Mouse (Mus musculus) small intestine, adult 2 months (tissue): ENCODE results near the gene Zmiz2. TPM values are rescaled to one million over a fixed set of nuclear protein-coding genes. Genes with fewer than 3 reads are reported as not detected.

Experiments
- H3K27ac ChIP-seq: fragments of 200-500 bp; 2 replicates; pipeline ENCODE4 v1.5.1; 2012; ENCODE audit warnings: low read depth, low read length, control low read depth, inconsistent platforms; ENCODE audit not compliant: insufficient read depth
- H3K27me3 ChIP-seq: fragments of 200-500 bp; 2 replicates; pipeline ENCODE4 v1.6.1; 2012; ENCODE audit warnings: mild to moderate bottlenecking, moderate library complexity, low read length, inconsistent platforms; ENCODE audit not compliant: control insufficient read depth, insufficient read depth
- H3K36me3 ChIP-seq: fragments of 200-500 bp; 2 replicates; pipeline ENCODE4 v1.6.1; 2012; ENCODE audit warnings: mild to moderate bottlenecking, low read length, control low read depth, inconsistent platforms; ENCODE audit not compliant: control insufficient read depth, insufficient read depth
- H3K4me1 ChIP-seq: fragments of 200-500 bp; 2 replicates; pipeline ENCODE4 v1.6.1; 2012; ENCODE audit warnings: low read length, inconsistent platforms, mixed read lengths; ENCODE audit not compliant: control insufficient read depth, insufficient read depth, insufficient read length
- H3K4me3 ChIP-seq: fragments of 200-500 bp; 2 replicates; pipeline ENCODE4 v1.5.1; 2012; ENCODE audit warnings: low read depth, mild to moderate bottlenecking, control low read depth, inconsistent platforms, low read length, moderate library complexity
- CTCF ChIP-seq: fragments of 200-500 bp; IDR thresholded peaks from 2 replicates; pipeline ENCODE4 v1.5.1; 2012; ENCODE audit warnings: low read depth, mild to moderate bottlenecking, control low read depth, inconsistent platforms, low read length, moderate library complexity, mixed read lengths; ENCODE audit not compliant: insufficient replicate concordance, insufficient read length; ENCODE audit errors: extremely low read depth
- POLR2A ChIP-seq: fragments of 200-500 bp; IDR thresholded peaks from 2 replicates; pipeline ENCODE4 v1.6.1; 2012; ENCODE audit warnings: low read depth, mild to moderate bottlenecking, control low read depth, inconsistent platforms, low read length, moderate library complexity
- WGBS: fragments of 180-500 bp; shearing (Covaris S2); methylation state at CpG from one replicate; pipeline ENCODE4 v1.1.7; 2018; 5-methylcytosine and 5-hydroxymethylcytosine counted together
- polyA plus RNA-seq: library from polyadenylated mRNA; depleted of rRNA; stranded (reverse); fragments of >200 nt; gene quantifications from 2 replicates; pipeline ENCODE4 v1.2.3, GENCODE M21; 2012

Zmiz2 gene
- polyA plus RNA-seq, 1 experiment, result 85.9 TPM

- no peak overlapping the region for H3K27ac ChIP-seq
- H3K4me1 ChIP-seq, result no peaks in the 10 kb centered on the region
- H3K4me3 ChIP-seq, result no peak overlapping the region
- no peaks in the 10 kb centered on the region for H3K27me3 ChIP-seq
- WGBS, result 72% methylated on average over 2 of the region's 2 CpGs
- TF ChIP-seq CTCF, result no peak
- peaks cover 42% of the 10 kb centered on the region for H3K36me3 ChIP-seq
These were observed 32.0 kb downstream of the Zmiz2 start for GRCm38 (mm10) chr11:6420722-6421350.

- 94% methylated on average over 7 of the region's 7 CpGs for WGBS
- Histone ChIP-seq H3K27me3 (no peaks in the 10 kb centered on the region), H3K36me3 (peaks cover 70% of the 10 kb centered on the region), H3K4me1 (no peaks in the 10 kb centered on the region), H3K27ac (no peak overlapping the region), H3K4me3 (no peak overlapping the region)
- TF ChIP-seq CTCF (no peak), POLR2A (no peak)
These were observed 41.3 kb downstream of the Zmiz2 start for GRCm38 (mm10) chr11:6430186-6430585.

GRCm38 (mm10) chr11:6436442-6436841 is 47.6 kb downstream of the Zmiz2 start:
- Histone ChIP-seq H3K36me3 (peaks cover 53% of the 10 kb centered on the region), H3K27ac (no peak overlapping the region)
- TF ChIP-seq CTCF (peak; percentile 76; the same call in 1 of the 2 replicates), POLR2A (no peak)

GRCm38 (mm10) chr11:6437667-6438066 is 48.8 kb downstream of the Zmiz2 start:
- WGBS, result 91% methylated on average over 2 of the region's 2 CpGs
- peaks cover 43% of the 10 kb centered on the region for H3K36me3 ChIP-seq
- no peak for TF ChIP-seq CTCF
- H3K27me3 ChIP-seq, result no peaks in the 10 kb centered on the region
- peaks cover 4% of the 10 kb centered on the region for H3K4me1 ChIP-seq
- H3K27ac ChIP-seq, result no peak overlapping the region
- H3K4me3 ChIP-seq, result no peak overlapping the region

More at GRCm38 (mm10) chr11:6436442-6436841, 47.6 kb downstream of the Zmiz2 start:
- Histone ChIP-seq H3K4me1 (peaks cover 2% of the 10 kb centered on the region), H3K27me3 (no peaks in the 10 kb centered on the region), H3K4me3 (no peak overlapping the region)
- 73% methylated on average over 8 of the region's 8 CpGs for WGBS

- WGBS, result 89% methylated on average over 4 of the region's 4 CpGs
- Histone ChIP-seq H3K4me1 (peaks cover 6% of the 10 kb centered on the region), H3K27me3 (no peaks in the 10 kb centered on the region), H3K27ac (no peak overlapping the region), H3K4me3 (no peak overlapping the region), H3K36me3 (peaks cover 24% of the 10 kb centered on the region)
- TF ChIP-seq CTCF (no peak), POLR2A (no peak)
These were observed 51.3 kb downstream of the Zmiz2 start for GRCm38 (mm10) chr11:6440171-6440570.

- H3K4me3 ChIP-seq, result no peak overlapping the region
- no peak for TF ChIP-seq POLR2A
- TF ChIP-seq CTCF, result no peak
- H3K4me1 ChIP-seq, result peaks cover 9% of the 10 kb centered on the region
- no peak overlapping the region; the same call in 1 of the 2 replicates for H3K27ac ChIP-seq
- peaks cover 14% of the 10 kb centered on the region for H3K36me3 ChIP-seq
- no peaks in the 10 kb centered on the region for H3K27me3 ChIP-seq
- WGBS, result 29% methylated on average over 4 of the region's 4 CpGs
These were observed 53.7 kb downstream of the Zmiz2 start for GRCm38 (mm10) chr11:6442566-6442965.

- H3K27ac ChIP-seq, result peak overlapping the region; percentile 71
- H3K4me3 ChIP-seq, result no peak overlapping the region
- 27% methylated on average over 4 of the region's 4 CpGs for WGBS
- no peaks in the 10 kb centered on the region for H3K27me3 ChIP-seq
- H3K4me1 ChIP-seq, result peaks cover 9% of the 10 kb centered on the region
- no peak for TF ChIP-seq POLR2A
- no peak for TF ChIP-seq CTCF
- peaks cover 9% of the 10 kb centered on the region for H3K36me3 ChIP-seq
These were observed 54.2 kb downstream of the Zmiz2 start for GRCm38 (mm10) chr11:6443102-6443501.
